Mouse (Mus musculus): ENCODE results near the gene Add3.
A peak's percentile ranks its signal among the peaks of the same experiment; 100 is the strongest.

Add3 gene

GRCm38 (mm10) chr19:53140044-53140803, at the start of gene Add3:
Gene Add3 (plus strand): TSS chr19:53140443.
- DNase-seq (ENCODE audit: low spot score in 2 of 2): peak in 1 of 2 experiments; percentile 68

GRCm38 (mm10) chr19:53090677-53091076, 49.6 kb upstream of the Add3 start:
- no peak for DNase-seq (ENCODE audit: low spot score in 2 of 2)

- DNase-seq (ENCODE audit: low spot score in 2 of 2): no peak
Observed at GRCm38 (mm10) chr19:53092251-53092650, 48.0 kb upstream of the Add3 start.

DNA sequence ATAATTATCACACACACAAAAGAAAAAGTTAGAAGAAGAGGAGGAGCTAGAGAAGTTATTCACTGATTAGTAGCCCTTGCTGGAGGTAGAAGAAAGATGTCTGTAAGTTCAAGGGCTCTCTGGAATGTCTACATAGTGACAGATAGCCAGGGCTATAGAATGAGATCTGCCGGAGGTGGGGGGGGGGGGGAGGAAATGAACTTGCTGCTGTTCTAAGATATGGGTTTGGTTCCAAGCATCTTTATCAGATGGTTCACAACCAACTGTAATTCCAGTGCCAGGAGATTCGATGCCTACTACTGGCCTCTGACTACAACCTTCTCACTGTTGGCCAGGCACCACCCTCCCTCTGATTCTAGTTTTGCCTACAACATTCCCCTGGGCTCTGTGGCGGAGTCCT, 46.9 kb upstream of the Add3 start:
- no peak for DNase-seq (ENCODE audit: low spot score in 2 of 2)

GRCm38 (mm10) chr19:53094684-53095083, 45.6 kb upstream of the Add3 start:
- no peak for DNase-seq (ENCODE audit: low spot score in 2 of 2)

- no peak for DNase-seq (ENCODE audit: low spot score in 2 of 2)
Observed at GRCm38 (mm10) chr19:53101374-53102300, 38.6 kb upstream of the Add3 start.

- DNase-seq (ENCODE audit: low spot score in 2 of 2): no peak
Observed at GRCm38 (mm10) chr19:53105374-53106090, 34.7 kb upstream of the Add3 start.

- peak in 1 of 2 experiments; percentile 51 for DNase-seq (ENCODE audit: low spot score in 2 of 2)
Observed at GRCm38 (mm10) chr19:53106952-53107351, 33.3 kb upstream of the Add3 start.

- DNase-seq (ENCODE audit: low spot score in 2 of 2): no peak
Observed at GRCm38 (mm10) chr19:53107361-53108247, 32.6 kb upstream of the Add3 start.

- no peak for DNase-seq (ENCODE audit: low spot score in 2 of 2)
Observed at GRCm38 (mm10) chr19:53111996-53112590, 28.1 kb upstream of the Add3 start.

DNA sequence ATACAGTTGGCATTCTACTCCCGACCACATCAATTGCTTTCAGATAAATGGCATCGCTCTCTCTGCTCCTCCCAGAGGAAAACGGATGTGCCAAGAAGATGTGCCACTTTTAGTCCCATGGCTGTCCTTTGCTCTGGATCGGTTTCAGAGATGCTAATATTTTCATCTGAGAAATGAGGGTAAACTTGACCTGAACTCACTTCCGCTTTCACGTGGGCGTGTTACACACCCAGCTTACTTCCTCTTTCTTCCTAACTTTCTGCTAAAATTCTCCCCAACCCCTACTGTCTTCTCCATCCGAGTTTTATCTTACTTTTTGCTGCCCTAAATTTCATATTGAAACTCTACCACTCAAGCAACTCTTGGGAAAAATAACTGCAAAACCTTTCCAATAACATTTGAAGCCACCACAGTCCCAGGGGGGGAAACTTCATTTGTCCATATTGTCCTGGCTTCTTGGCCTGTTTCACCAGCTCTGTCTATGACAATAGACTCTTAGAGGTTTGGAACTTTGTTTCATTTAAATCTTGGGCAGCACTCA, 20.9 kb upstream of the Add3 start:
- no peak for DNase-seq (ENCODE audit: low spot score in 2 of 2)

GRCm38 (mm10) chr19:53120483-53120882, 19.8 kb upstream of the Add3 start:
- no peak for DNase-seq (ENCODE audit: low spot score in 2 of 2)

DNA sequence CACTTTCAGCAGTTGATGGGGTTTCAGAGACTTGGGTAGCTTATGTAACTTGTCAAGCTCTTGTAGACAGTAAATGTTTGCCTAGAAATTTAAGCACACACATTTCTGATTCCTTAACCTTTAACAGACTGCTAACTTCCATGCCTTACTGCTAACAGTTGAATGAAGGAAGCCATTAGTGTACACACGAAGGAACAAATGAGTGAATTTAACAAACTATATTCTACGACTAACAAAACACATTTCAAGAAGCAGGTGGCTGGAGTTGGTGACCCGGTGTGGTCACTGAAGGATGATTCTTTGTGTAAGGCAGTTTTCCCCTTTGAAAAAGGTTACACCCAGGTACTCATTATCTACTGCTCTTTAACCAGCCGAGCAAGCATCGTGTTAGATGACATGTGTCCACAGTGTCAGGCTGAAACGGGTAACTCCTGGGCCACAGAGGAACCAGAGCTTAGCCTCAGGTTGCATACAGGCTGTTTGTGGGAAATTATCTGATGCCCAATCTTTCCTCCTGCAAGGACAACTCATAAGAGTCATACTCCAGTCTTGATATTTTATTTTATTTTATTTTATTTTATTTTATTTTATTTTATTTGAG, 17.5 kb upstream of the Add3 start:
- DNase-seq (ENCODE audit: low spot score in 2 of 2): no peak

- no peak for DNase-seq (ENCODE audit: low spot score in 2 of 2)
Observed at GRCm38 (mm10) chr19:53123301-53123700, 16.9 kb upstream of the Add3 start.

- no peak for DNase-seq (ENCODE audit: low spot score in 2 of 2)
Observed at GRCm38 (mm10) chr19:53125679-53126078, 14.6 kb upstream of the Add3 start.

GRCm38 (mm10) chr19:53126546-53126945, 13.7 kb upstream of the Add3 start:
- no peak for DNase-seq (ENCODE audit: low spot score in 2 of 2)

GRCm38 (mm10) chr19:53127320-53128291, 12.6 kb upstream of the Add3 start:
- no peak for DNase-seq (ENCODE audit: low spot score in 2 of 2)

- DNase-seq (ENCODE audit: low spot score in 2 of 2): no peak
Observed at GRCm38 (mm10) chr19:53128494-53129337, 11.5 kb upstream of the Add3 start.
